Mouse (Mus musculus): ENCODE results near the gene Erc2. TPM values are rescaled to one million over a fixed set of nuclear protein-coding genes. Genes with fewer than 3 reads are reported as not detected.

The Erc2 gene
- polyA plus RNA-seq, 1 experiment = 0.10 TPM

DNA sequence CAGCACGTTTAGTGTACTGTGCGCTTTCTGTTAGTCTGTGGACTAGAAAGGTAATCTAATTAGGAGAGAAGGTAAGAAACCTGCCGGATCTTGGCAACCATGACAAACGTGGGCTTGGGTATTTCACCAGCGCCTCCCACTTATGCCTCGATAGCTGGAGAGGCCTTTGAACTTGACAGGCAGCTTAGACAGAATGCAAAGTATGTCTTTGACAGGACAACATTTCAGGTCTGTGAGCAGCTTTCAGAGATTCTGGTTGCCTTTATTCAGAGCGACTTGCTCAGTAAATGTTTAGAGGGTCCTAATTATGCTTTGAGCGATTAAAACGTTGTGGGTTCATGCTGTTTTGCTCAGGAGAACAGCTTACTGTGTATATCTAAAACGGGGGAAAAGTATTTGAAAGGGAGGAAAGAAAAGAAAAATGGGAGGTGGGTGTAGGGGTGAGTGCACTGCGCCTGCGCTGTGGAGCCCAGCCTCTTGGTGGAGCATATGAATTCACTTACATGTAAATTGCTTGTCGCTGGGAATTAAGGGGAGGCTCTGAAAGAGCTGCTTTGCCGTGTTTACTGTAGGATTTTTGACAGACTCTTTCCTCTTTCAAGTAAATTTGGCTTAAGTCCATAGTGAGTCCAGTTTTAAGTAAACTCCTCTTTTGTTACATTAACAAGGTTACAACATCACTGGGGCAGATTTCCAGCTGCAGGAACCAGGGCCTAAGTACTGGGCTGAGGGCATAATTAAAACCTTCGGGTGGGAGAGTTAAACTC lies 542.6 kb downstream of the Erc2 start:
- no peaks in the 10 kb centered on the region for H3K4me1 ChIP-seq
- H3K36me3 ChIP-seq (replicated peaks; ENCODE audit: low read length) = no peaks in the 10 kb centered on the region
- peaks cover 14% of the 10 kb centered on the region; the same call in 1 of the 2 replicates for H3K9me3 ChIP-seq
- TF ChIP-seq FLI1 (IDR thresholded peaks at IDR 0.05; ENCODE audit: low read length) (no peak), GATA1 (IDR thresholded peaks at IDR 0.05; ENCODE audit: borderline replicate concordance, low read length) (no peak)
- no peak overlapping the region for H3K4me3 ChIP-seq (replicated peaks)
- H3K27me3 ChIP-seq (replicated peaks) = no peaks in the 10 kb centered on the region

DNA sequence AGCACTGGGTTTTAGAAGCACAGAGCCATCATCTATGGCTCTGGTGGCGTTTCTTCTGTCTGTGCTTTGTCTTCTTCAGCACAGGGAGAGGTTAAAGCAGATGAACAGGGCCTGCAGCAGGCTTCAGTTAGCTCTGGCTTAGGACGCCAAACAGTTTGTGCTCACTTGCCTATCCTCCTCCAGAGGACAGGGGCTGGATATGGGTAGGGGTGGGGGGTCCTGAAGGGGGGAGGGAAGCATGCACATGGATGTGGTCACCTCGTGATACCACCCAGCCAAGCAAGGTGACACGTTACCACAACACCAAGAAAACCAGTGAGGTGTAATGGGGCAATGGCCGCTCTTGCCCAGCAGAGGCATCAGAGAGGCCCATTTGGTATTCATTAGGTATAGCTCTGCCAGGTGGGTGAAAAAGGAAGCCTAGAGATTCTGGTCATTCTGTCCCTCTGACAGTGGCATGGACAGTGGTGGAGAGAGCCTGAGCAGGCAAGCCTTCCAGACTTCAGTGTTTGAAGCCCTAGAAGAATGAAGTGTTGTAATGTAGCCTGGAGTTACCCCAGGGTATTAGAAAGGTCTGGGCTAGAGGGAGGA lies 543.5 kb downstream of the Erc2 start:
- TF ChIP-seq FLI1 (IDR thresholded peaks at IDR 0.05; ENCODE audit: low read length) (no peak), GATA1 (IDR thresholded peaks at IDR 0.05; ENCODE audit: borderline replicate concordance, low read length) (no peak)
- H3K36me3 ChIP-seq (replicated peaks; ENCODE audit: low read length) = no peaks in the 10 kb centered on the region
- no peaks in the 10 kb centered on the region for H3K27me3 ChIP-seq (replicated peaks)
- H3K4me3 ChIP-seq (replicated peaks) = no peak overlapping the region
- H3K4me1 ChIP-seq = no peaks in the 10 kb centered on the region
- H3K9me3 ChIP-seq = peaks cover 14% of the 10 kb centered on the region; the same call in 1 of the 2 replicates

DNA sequence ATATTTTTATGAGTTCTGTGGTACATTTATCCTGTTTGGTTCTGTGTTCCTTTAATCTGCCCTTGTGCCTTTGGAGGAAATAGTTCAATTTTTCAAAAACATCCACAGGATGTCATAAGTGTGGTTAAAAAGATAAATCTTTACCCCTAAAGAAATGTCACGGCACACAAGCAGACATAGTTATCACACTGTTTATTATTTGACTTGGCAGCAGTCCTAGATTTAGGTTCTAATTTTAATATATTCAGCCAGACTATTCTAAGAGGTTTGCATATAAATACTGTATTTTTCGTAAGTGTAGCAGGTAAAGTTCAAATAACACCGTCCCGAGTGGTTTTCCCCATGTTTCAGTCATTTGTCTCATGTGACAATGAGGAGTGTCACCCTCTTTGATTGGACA lies 548.5 kb downstream of the Erc2 start:
- Histone ChIP-seq H3K27me3 (replicated peaks) (no peaks in the 10 kb centered on the region), H3K36me3 (replicated peaks; ENCODE audit: low read length) (no peaks in the 10 kb centered on the region), H3K4me3 (replicated peaks) (no peak overlapping the region), H3K4me1 (no peaks in the 10 kb centered on the region), H3K9me3 (peaks cover 8% of the 10 kb centered on the region; the same call in 1 of the 2 replicates)
- TF ChIP-seq GATA1 (IDR thresholded peaks at IDR 0.05; ENCODE audit: borderline replicate concordance, low read length) (no peak), FLI1 (IDR thresholded peaks at IDR 0.05; ENCODE audit: low read length) (no peak)

DNA sequence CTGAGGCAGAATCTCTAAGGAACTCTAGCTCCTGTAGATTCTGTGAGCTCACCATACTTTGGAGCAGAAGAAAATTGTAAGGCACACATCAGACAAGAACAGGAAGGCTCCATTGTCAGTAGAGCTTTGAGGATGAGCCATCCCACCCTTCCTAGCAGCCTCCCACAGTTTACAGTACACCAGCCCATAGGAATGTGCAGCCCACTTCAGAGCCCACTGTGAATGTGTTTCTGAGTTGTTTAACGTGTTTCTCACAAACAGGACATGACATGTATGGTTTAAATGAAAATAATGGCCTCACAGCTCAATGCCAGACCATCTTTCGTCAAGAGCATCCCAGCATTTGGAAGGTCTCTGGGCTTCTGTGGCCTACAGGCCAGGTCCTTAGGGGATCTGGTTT lies 549.1 kb downstream of the Erc2 start:
- no peaks in the 10 kb centered on the region for H3K4me1 ChIP-seq
- H3K4me3 ChIP-seq (replicated peaks) = no peak overlapping the region
- TF ChIP-seq GATA1 (IDR thresholded peaks at IDR 0.05; ENCODE audit: borderline replicate concordance, low read length) (no peak), FLI1 (IDR thresholded peaks at IDR 0.05; ENCODE audit: low read length) (no peak)
- no peaks in the 10 kb centered on the region for H3K36me3 ChIP-seq (replicated peaks; ENCODE audit: low read length)
- no peaks in the 10 kb centered on the region for H3K27me3 ChIP-seq (replicated peaks)
- peaks cover 3% of the 10 kb centered on the region; the same call in 1 of the 2 replicates for H3K9me3 ChIP-seq

DNA sequence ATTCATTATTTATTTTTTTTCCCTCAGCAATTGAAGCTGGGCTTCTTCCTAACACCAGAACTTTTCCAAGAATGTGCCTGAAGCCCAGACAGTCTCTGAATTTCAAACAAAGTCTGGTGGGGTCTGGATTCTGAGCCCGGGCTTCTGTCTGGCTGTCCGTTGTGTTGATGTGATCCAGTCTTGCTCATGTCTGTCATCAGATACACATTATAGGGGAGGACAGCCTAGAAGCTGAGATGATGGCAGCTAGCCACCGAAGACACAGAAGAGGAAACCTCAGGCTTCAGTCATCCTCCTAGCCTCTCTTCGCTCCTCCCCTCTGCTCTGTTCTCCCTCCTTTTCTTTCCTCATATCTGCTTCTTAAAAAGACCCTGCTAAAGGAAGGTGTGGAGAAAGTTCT lies 551.5 kb downstream of the Erc2 start:
- no peak overlapping the region for H3K4me3 ChIP-seq (replicated peaks)

DNA sequence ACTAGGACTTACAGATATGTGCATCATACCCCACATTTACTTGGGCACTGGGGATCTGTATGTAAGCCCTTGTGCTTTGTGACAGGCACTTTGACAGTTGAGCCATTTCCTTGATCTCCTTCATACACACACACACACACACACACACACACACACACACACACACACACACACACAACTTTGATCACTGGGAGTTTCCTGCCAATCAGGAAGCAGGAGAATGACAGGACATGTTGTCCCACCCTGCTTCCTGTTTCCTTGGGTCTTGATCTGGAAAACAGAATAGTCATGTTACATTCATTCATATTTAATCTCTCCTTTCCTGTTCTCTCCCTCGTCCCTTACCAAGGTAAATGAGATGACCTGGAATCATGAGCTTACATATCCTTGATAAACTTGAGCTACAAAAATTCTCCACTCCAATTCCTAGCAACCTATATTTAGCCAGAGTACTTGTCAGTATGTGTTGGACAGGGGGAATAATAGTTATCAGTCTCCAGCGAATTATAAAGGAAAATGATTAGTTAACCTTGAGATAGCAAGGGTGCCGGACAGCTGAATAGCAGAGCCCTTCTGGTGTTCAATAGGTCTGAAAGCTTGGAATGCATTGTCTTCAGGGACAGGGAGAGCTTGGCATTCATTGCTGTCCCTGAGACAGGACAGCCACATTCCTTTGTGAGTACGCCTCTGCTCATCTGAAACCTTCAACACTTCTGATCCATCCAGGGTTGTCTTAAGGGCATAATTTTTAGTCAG lies 559.0 kb downstream of the Erc2 start:
- no peaks in the 10 kb centered on the region for H3K36me3 ChIP-seq (replicated peaks; ENCODE audit: low read length)
- H3K9me3 ChIP-seq = 0 out of 2 replicates have a peak, but pooled peaks cover 3% of the 10 kb centered on the region
- no peaks in the 10 kb centered on the region for H3K4me1 ChIP-seq
- TF ChIP-seq GATA1 (IDR thresholded peaks at IDR 0.05; ENCODE audit: borderline replicate concordance, low read length) = no peak
- no peak for TF ChIP-seq FLI1 (IDR thresholded peaks at IDR 0.05; ENCODE audit: low read length)
- H3K27me3 ChIP-seq (replicated peaks) = no peaks in the 10 kb centered on the region
- no peak overlapping the region for H3K4me3 ChIP-seq (replicated peaks)

More for the DNA sequence above, 551.5 kb downstream of the Erc2 start:
- no peaks in the 10 kb centered on the region for H3K9me3 ChIP-seq
- H3K4me1 ChIP-seq = no peaks in the 10 kb centered on the region
- H3K36me3 ChIP-seq (replicated peaks; ENCODE audit: low read length) = no peaks in the 10 kb centered on the region
- H3K27me3 ChIP-seq (replicated peaks) = no peaks in the 10 kb centered on the region
- TF ChIP-seq GATA1 (IDR thresholded peaks at IDR 0.05; ENCODE audit: borderline replicate concordance, low read length) (no peak), FLI1 (IDR thresholded peaks at IDR 0.05; ENCODE audit: low read length) (no peak)

DNA sequence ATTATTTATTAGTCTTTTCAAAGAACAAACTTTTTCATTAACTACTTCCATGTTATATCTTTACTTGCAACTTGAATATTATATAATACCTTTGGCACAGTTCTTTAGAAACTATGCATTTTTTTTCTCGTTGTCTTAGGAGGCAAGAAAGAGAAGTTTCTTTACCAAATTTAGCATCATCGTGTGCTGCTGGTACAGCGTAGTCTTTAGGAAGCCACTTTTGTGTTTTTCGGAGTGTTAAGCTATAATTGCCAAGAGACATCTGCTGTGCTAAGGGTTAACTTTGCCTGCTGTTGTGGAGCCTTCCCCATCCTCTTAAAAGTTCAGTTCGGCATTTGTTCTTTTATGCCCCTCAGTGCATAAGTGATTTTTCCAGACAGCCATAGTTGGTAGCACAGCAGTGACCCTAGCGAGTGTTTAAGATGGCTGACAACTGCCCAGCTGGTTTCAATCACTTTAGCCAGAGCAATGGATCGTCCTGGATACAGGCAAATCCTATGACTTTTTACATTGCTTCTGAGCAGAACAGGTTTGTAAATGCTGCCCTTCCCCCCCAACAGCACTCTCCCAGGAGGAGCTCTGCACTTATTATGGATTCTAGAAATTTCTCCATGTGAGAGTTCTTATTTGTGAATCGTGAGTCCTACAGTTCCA lies 570.6 kb downstream of the Erc2 start:
- no peak overlapping the region for H3K4me3 ChIP-seq (replicated peaks)
- no peaks in the 10 kb centered on the region for H3K4me1 ChIP-seq
- TF ChIP-seq FLI1 (IDR thresholded peaks at IDR 0.05; ENCODE audit: low read length) = no peak
- no peak for TF ChIP-seq GATA1 (IDR thresholded peaks at IDR 0.05; ENCODE audit: borderline replicate concordance, low read length)
- no peaks in the 10 kb centered on the region for H3K36me3 ChIP-seq (replicated peaks; ENCODE audit: low read length)
- peaks cover 8% of the 10 kb centered on the region; the same call in 1 of the 2 replicates for H3K9me3 ChIP-seq
- no peaks in the 10 kb centered on the region for H3K27me3 ChIP-seq (replicated peaks)

DNA sequence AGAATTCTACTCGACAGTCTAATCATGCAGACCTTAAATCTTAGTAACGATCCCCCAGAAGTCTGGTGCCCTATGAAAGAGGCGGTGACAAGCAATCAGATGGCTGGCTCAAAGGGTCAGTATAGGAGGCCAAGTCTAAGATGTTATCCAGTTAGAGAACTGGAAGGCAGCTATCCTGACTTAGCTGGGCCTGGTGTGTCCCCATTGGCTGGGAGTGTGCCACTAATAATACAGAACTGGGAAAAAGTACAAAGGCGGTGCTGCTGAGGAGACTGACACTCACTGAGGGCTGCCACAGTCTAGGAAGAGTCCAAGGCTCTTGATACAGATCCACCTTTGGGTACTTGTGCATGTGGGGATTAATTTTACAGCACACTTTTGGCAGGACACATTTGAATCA lies 581.6 kb downstream of the Erc2 start:
- Histone ChIP-seq H3K27me3 (replicated peaks) (no peaks in the 10 kb centered on the region), H3K4me1 (no peaks in the 10 kb centered on the region), H3K36me3 (replicated peaks; ENCODE audit: low read length) (no peaks in the 10 kb centered on the region), H3K4me3 (replicated peaks) (no peak overlapping the region), H3K9me3 (peaks cover 15% of the 10 kb centered on the region)
- TF ChIP-seq GATA1 (IDR thresholded peaks at IDR 0.05; ENCODE audit: borderline replicate concordance, low read length) (no peak), FLI1 (IDR thresholded peaks at IDR 0.05; ENCODE audit: low read length) (no peak)

DNA sequence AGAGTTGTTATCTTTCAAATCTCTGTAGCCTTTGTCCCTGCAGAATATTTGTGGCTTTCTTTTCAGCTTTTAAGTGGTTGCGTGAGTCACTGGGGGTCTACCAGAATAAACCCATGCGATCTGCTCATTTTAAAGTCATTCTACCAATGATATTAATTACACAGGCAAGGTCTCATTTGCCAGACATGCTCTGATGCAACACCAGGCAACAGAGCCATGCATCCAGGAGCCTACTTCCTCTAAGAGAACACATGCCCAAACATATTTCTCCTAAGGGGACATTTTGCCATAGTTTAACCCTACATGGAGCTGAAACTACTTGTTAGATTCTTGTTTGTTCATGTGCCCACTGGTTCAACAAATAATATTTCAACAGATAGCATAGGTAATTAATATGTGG lies 584.1 kb downstream of the Erc2 start:
- no peak overlapping the region for H3K4me3 ChIP-seq (replicated peaks)
- peaks cover 14% of the 10 kb centered on the region for H3K9me3 ChIP-seq
- no peaks in the 10 kb centered on the region for H3K27me3 ChIP-seq (replicated peaks)
- H3K36me3 ChIP-seq (replicated peaks; ENCODE audit: low read length) = no peaks in the 10 kb centered on the region
- TF ChIP-seq FLI1 (IDR thresholded peaks at IDR 0.05; ENCODE audit: low read length) (no peak), GATA1 (IDR thresholded peaks at IDR 0.05; ENCODE audit: borderline replicate concordance, low read length) (no peak)
- no peaks in the 10 kb centered on the region for H3K4me1 ChIP-seq
